Mouse (Mus musculus) forelimb bud, embryonic 11.5 days (tissue): ENCODE data around the gene Psg27.
"Not testable (repeated sequence)": the region's sequence is repeated elsewhere in the genome, so short reads cannot be mapped to it uniquely, and the experiment has no call there.

Experiments
- DNase-seq: peaks from one replicate; pipeline ENCODE4 v3.0.0-alpha.2; 2012; ENCODE audit warnings: low read depth, low spot score

Gene Psg27

GRCm38 (mm10) chr7:18567205-18567604, at the start of gene Psg27:
Psg27 (minus strand) TSS chr7:18567305.
- DNase-seq = no peak

- not testable (repeated sequence) for DNase-seq
Measured at GRCm38 (mm10) chr7:18616401-18616800, 49.3 kb upstream of the Psg27 start, which contains the start of gene Psg23. Psg23 (minus strand) TSS chr7:18616501.

- no peak for DNase-seq
Measured at GRCm38 (mm10) chr7:18559850-18560249, 7.3 kb downstream of the Psg27 start.

- DNase-seq = not testable (repeated sequence)
Measured at GRCm38 (mm10) chr7:18555751-18556150, 11.4 kb downstream of the Psg27 start.

- DNase-seq = no peak
Measured at GRCm38 (mm10) chr7:18533420-18533819, 33.7 kb downstream of the Psg27 start.

- no peak for DNase-seq
Measured at GRCm38 (mm10) chr7:18532169-18532568, 34.9 kb downstream of the Psg27 start, which contains the start of gene Psg25. Psg25 (minus strand) TSS chr7:18532269.

- no peak for DNase-seq
Measured at GRCm38 (mm10) chr7:18524668-18525067, 42.4 kb downstream of the Psg27 start.

- DNase-seq = not testable (repeated sequence)
Measured at GRCm38 (mm10) chr7:18512848-18513247, 54.3 kb downstream of the Psg27 start.

GRCm38 (mm10) chr7:18512417-18512816, 54.7 kb downstream of the Psg27 start:
- DNase-seq = not testable (repeated sequence)

GRCm38 (mm10) chr7:18511479-18511878, 55.6 kb downstream of the Psg27 start:
- no peak for DNase-seq
